Mouse (Mus musculus): ENCODE results near the gene 0610037L13Rik.

0610037L13Rik gene

DNA sequence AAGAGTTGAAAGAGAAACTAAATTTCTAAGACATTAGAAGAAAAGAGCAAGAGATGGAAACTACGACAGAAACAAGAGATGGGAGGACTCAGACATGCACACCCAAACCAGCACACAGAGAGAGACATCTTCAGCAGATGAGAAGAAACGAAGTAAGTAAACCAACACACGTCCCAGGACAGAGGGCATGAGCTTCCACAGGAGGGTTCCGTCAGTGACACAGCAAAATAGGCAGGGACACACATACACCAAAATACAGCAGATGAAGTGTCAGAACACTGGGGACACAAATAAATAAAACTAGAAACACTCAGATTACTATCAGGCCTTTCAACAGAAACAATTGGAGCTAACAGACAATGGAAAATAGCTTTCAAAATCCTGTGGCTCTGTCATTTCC lies 20.4 kb downstream of the 0610037L13Rik start:
- DNase-seq (ENCODE audit: inconsistent ontology term): no peak

DNA sequence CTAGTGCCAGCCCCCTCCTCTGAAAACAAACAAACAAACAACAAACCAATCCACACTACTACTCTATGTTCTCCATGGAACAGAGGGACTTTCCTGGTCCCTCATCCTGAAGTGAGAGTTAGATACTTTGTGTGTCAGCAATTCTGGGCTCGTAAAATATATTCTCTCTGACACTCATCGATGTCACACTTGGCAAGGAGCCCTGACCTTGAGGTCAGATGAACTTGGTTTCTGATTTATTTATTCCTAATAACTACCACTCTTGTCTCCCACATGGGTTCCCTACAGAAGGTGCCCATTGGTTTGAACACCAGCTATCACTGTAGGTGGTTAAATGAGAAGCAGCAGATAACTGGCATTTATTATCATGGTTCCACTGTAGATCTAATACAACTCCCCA lies 30.7 kb downstream of the 0610037L13Rik start:
- DNase-seq (ENCODE audit: inconsistent ontology term): no peak

DNA sequence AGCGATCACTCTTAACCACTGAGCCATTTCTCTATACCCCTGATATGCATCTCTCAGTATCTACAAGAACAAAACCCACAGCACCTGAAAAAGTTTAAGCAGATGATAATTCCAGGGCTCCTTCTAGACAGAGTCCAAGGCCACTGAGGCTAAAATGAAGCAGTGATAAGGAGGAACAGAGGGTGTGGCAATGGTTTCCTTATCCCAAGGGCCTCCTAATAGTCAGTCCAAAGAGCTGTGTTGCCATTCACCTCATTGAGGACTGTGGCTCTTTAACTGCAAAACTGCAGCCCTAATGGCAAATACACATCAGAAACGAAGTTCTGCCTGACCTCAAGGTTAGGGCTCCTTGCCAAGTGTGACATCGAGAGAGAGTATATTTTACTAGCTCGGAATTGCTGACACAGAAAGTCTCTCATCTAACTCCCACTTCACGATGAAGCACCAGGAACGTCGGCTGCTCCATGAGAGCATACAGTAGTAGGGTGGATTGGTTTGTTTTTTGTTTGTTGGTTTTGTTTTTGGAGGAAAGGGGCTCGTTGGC lies 31.6 kb downstream of the 0610037L13Rik start:
- no peak for DNase-seq (ENCODE audit: inconsistent ontology term)

DNA sequence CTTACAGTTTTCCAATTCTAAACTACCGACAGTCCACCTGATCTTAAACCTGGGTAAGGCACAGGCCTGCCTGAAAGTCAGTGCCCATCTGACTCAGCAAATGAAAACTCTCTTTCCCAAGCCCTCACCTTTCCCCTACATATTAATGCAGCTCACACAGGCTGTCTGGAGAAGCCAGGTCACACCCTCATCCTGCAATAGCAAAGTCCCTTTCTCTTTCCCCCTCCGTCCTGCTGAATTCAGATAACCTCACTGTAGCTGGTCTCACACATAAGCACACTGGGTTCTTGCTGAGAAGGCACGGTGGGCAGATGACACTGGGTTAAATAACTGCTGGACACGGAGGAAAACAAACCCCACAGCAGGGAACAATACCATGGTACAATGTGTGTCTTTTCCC lies 32.3 kb downstream of the 0610037L13Rik start:
- DNase-seq (ENCODE audit: inconsistent ontology term): no peak

DNA sequence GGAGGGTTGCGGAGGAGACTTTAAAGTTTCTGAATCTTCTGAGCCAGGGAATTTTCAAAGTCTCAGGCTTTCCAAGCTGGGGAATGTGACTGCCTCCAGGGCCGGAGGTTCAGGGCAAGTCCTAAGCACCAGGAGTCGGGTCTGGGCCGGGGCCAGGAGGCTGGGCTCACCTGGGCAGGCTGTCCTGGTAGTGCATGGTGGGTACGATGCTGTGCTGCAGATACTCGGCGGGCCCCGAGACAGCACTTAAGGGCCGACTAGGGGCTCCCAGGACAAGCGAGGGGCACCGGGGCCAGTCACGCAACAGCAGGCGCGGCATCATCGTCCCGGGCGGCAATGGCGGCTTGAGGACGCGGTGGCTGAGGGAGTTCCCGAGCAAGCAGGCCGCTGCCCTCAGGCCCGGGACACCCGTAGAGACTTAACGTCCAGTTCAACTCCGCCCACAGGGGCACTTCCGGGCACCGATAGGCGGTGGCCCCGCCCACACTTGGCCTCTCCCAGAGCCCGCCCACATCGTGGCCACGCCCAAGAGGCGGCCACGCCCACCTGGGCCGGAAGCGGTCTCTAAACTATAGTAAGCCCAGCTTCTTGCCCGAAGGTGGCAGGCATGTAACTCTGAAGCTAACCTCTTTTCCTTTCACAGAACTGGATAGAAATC lies 33.7 kb downstream of the 0610037L13Rik start, which contains the start of gene Cpt2:
TSS of gene Cpt2 (minus strand) at position 466 of the 658 bp plus-strand sequence.
- peak; percentile 97 for DNase-seq (ENCODE audit: inconsistent ontology term)

DNA sequence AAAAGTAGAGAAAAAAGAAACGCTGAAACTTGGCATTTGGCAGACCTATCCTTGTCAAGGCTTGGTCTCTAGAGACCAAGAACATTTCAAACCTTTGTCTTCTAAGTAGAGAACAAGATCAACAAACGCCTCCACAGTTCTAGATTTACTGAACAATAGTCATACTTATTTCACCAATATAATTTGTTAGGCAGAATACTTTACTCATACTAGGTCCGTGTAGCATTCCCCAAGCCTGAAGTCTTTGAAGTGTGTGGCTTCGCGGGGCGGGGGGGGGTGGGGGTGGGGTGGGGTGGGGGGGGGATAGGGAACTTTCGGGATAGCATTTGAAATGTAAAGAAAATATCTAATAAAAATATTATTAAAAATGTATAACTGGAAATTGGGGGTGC lies 34.2 kb downstream of the 0610037L13Rik start:
- DNase-seq (ENCODE audit: inconsistent ontology term): no peak

DNA sequence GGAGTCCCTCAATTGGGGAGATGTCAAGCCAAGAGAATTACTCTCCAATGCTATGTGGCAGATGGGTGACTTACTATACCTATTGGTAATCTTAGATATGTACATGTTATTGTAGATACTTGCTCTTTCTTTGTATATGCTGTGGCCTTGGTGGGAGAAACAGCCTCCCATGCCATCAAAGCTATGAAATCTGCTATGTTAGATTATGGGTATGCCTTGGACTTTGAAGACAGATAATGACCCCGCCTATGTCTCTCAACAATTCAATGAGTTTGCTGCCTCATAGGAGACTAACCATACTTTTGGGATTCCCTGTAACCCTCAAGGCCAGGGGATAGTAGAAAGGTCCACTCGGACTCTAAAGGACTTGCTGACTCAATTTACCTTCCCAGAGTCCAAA lies 38.7 kb downstream of the 0610037L13Rik start:
- no peak for DNase-seq (ENCODE audit: inconsistent ontology term)

DNA sequence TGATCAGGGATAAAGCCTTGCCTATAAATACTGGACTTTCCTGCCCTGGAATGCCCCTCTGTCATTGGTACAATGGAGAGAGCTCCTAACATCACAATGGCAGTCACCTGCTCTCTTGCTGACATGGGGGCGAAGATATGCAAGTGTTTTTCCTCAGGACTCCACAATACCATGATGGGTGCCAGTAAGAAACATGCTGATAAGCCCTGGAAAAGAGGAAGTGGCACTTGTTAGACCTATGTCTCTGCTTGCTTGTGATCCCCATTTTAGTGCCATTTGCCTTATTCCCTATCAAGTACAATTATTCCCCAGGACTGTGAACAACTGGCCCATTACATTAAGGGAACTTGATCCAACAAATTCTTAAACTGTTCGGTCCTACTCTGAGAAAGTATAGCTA lies 39.1 kb downstream of the 0610037L13Rik start:
- DNase-seq (ENCODE audit: inconsistent ontology term): no peak

DNA sequence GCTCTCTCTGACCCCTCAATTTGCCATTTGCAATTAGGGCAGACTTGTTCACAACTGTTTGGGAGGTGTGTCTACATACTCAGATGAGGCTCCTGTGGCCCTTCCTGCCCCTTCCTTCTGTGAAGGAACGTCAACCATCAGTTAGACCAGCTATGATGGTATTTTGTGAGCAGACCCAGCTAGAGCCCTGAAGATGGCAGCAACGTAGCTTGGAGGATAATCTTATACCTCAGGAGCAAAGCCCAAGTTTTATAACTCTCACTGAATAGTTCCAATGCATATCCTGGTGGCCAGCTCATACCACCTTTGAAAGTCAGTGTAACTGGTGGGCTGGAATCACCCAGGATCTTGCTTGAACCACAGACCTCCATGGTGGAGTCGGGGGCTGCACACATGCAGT lies 41.8 kb downstream of the 0610037L13Rik start:
- DNase-seq (ENCODE audit: inconsistent ontology term): no peak

DNA sequence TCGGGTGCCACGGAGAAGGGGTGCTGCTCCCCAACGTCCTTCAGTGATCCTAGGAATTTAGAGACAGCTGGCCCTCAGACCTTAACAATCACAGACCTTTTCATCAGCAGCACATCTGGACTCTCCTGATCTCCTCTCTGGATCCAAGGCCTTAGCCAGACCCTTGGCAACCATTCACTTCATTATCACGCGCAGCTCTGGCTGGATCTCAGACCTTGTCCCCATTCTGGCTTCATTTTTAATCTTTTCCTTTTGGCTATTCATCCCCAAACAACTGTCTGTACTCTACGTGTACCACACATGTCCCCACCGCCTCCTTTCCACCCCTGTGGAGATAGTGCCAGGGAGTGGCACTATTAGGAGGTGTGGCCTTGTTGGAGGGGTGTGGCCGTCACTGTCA lies 43.6 kb downstream of the 0610037L13Rik start:
- no peak for DNase-seq (ENCODE audit: inconsistent ontology term)

DNA sequence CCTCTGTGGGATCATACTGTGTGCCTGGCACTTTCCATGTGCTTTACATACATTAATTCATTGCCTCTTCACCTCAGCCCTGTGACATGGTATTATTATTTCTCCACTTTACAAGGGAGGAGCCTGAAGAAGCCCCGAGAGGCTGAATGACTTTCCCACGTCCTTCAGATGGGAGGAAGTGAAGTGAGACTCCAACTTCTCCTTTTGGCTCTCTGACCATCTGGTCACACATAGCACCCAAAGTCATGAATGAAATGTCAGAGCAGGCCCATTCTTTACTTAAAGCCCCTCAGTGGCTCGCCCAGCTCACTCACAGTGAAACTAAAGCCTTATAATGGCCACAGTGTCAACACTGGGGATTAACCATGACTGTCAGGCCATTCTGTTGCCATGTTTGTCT lies 45.6 kb downstream of the 0610037L13Rik start:
- DNase-seq (ENCODE audit: inconsistent ontology term): no peak

DNA sequence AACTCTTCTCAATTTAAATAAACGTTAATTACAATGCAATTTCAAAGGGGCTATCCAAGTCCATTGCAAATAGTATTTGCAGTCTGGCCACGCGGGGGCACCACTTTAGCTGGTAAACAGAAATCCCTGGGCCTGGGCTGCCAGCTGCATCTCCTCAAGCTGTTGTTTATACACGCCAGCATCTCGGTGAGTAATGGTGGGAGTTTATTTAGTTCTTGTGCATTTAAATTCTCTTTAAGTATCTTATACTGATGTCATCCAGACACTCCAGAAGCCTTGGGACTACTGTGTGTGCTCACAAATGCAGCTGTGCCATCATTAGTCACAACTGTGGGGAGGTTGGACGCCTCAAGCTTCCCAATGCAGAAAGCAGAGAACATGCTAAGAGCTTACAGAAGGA lies 47.7 kb downstream of the 0610037L13Rik start:
- DNase-seq (ENCODE audit: inconsistent ontology term): peak; percentile 43

DNA sequence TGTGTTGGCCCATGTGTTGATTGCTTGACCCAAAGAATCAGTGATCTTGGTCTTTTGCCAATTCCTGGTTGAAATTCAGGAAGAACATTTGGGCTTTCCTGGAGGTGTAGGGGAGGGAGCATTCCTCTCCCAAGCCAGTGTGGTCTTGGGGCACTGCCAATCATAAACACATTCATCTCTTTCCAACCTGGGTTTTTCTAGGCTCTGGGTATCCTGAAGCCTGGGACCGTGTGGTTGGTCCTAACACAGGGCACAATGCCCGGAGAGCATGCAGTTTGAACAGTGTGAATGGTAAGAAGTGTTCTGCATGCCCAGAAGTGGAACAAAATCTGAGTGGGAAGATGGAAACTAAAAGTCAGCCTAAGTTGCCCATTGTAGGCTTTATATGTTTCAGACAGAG lies 48.5 kb downstream of the 0610037L13Rik start:
- no peak for DNase-seq (ENCODE audit: inconsistent ontology term)

DNA sequence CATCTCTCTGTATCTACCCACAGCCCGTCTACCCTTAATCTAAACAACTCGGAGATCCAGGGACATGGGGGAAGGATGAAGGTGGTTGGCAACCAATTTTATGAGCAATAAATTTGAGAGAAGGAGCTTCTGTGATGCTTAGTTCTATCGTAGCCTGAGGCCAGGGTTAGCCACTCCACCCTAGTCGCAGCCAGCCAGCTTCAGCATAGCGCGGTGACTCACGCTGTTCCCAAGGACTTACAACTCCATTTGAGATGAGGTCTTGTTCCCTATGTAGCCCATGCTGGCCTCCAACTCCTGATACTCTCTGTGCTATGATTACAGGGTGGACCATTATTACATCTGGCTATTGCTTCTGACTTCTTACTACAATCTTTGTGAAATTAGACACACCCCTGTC lies 53.1 kb downstream of the 0610037L13Rik start:
- no peak for DNase-seq (ENCODE audit: inconsistent ontology term)

DNA sequence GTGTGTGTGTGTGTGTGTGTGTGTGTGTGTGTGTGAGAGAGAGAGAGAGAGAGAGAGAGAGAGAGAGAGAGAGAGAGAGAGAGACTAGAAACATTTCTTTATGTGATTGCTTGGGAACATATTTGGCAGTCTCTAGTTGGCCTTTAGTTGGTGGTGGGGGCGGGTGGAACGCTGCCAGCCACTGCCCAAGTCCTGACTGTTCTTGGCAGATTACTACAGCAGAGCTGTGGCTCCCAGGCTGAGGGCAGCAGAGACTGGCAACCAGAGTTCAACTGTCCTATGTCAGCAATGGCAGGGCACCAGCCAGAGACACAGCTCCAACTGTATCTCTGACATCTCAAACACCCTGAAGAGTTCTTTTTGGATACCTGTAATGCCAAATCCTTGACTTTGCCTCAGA lies 54.5 kb downstream of the 0610037L13Rik start:
- DNase-seq (ENCODE audit: inconsistent ontology term): peak; percentile 93
